Mouse (Mus musculus) spleen, adult 2 months (tissue): ENCODE data around the gene C2cd3.

ENCODE experiments used
- CTCF ChIP-seq: fragments of 200-500 bp; IDR thresholded peaks from 2 replicates; pipeline ENCODE4 v1.5.1; 2011; ENCODE audit warnings: mild to moderate bottlenecking, inconsistent platforms; ENCODE audit not compliant: insufficient read depth, insufficient read length, insufficient replicate concordance; ENCODE audit errors: extremely low read depth
- POLR2A ChIP-seq: fragments of 200-500 bp; IDR thresholded peaks from 2 replicates; pipeline ENCODE4 v1.6.1; 2011; ENCODE audit warnings: low read depth, low read length, inconsistent platforms

DNA sequence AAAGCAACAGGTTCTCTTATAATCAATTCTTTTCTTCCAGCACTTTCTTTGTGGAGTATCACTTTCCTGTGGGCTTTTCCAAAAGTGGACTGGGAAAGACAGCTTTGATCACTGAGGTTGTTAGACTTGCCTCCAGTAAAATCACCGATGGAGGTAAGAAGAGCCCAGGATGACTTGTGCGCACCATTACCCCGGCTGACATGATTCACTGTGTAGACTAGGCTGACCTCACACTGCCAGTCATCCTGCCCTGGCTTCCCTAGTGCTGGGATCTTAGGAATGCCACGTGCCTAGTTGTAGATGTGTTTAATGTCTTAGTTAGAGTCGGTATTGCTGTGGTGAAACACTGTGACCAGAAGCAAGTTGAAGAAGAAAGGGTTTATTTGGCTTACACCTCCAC is 35.6 kb downstream of the C2cd3 start:
- TF ChIP-seq POLR2A: no peak
- no peak for TF ChIP-seq CTCF
